Mouse (Mus musculus): ENCODE measurements around the gene Asic4. TPM values are rescaled to one million over a fixed set of nuclear protein-coding genes. Genes with fewer than 3 reads are reported as not detected.
A peak's percentile ranks its signal among the peaks of the same experiment; 100 is the strongest.

Gene Asic4
- polyA plus RNA-seq, 1 experiment, result 0.13 TPM

DNA sequence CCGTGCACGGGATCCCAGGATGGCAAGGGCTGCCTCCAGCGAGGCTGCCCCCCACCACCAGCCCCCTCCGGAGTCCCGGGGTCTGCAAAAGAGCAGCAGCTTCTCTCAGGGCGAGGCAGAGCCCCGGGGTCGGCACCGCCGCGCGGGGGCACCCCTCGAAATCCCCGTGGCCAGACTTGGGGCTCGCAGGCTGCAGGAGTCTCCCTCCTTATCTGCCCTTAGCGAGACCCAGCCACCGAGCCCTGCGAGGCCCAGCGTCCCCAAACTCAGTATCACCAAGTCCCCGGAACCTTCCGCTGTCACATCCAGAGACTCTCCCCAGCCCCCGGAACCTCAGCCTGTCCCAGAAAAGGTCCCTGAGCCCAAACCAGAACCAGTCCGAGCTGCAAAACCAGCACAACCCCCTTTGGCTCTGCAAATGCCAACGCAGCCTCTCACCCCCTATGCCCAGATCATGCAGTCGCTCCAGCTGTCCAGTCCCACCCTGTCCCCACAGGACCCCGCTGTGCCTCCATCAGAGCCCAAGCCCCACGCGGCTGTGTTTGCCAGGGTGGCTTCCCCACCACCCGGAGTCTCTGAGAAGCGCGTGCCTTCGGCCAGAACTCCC, 27.9 kb upstream of the Asic4 start:
- no peak for TF ChIP-seq GATA1 (IDR thresholded peaks at IDR 0.05; ENCODE audit: borderline replicate concordance, low read length)
- TF ChIP-seq FLI1 (IDR thresholded peaks at IDR 0.05; ENCODE audit: low read length), result no peak

DNA sequence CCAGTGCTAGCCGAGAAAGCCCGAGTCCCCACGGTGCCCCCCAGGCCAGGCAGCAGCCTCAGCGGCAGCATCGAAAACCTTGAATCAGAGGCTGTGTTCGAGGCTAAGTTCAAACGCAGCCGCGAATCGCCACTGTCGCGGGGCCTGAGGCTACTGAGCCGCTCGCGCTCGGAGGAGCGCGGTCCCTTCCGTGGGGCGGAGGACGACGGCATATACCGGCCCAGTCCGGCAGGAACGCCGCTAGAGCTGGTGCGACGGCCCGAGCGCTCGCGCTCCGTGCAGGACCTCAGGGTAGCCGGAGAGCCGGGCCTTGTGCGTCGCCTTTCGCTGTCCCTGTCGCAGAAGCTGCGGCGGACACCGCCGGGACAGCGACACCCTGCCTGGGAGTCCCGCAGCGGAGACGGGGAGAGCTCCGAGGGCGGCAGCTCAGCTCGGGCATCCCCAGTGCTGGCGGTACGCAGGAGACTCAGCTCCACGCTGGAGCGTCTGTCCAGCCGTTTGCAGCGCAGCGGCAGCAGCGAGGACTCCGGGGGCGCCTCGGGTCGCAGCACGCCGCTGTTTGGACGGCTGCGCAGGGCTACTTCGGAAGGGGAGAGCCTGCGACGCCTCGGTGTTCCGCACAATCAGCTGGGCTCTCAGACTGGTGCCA, 27.3 kb upstream of the Asic4 start:
- Histone ChIP-seq H3K4me1 (peaks cover 26% of the 10 kb centered on the region), H3K9me3 (no peaks in the 10 kb centered on the region), H3K27me3 (replicated peaks) (peaks cover 87% of the 10 kb centered on the region), H3K4me3 (replicated peaks) (peak overlapping the region; percentile 28), H3K36me3 (replicated peaks; ENCODE audit: low read length) (no peaks in the 10 kb centered on the region)
- no peak for TF ChIP-seq FLI1 (IDR thresholded peaks at IDR 0.05; ENCODE audit: low read length)

More for the DNA sequence above, 27.9 kb upstream of the Asic4 start:
- Histone ChIP-seq H3K27me3 (replicated peaks) (peaks cover 87% of the 10 kb centered on the region), H3K4me3 (replicated peaks) (no peak overlapping the region), H3K9me3 (no peaks in the 10 kb centered on the region), H3K36me3 (replicated peaks; ENCODE audit: low read length) (no peaks in the 10 kb centered on the region), H3K4me1 (peaks cover 23% of the 10 kb centered on the region)

DNA sequence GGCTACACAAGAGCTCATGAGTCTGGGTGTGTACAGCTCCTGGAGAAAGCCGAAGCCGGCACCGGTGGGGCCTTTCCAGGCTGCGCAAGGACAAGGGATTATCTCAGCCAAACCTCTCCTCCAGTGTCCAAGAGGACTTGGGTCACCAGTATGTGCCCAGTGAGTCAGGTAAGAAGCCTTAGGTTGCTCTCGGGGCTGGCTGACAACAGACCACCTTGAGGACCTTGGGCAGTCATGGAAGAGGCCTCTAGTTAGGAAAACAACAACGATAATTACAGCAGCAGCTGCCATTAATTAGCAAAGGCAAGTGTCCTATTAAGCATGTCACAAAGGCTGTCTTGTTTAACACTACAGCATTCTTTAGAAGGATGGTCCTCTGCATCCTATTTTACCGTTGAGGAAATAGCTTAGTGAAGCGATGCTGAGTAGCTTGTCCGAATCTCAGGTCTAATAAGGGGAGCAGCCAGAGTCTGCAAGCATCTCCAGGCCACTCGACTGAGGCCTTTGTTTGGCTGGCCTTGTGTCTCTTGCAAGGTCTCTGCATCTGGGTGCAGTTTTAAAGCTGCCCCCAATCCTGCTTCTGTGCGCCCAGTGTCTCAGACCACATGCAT, 26.4 kb upstream of the Asic4 start:
- Histone ChIP-seq H3K4me1 (peaks cover 26% of the 10 kb centered on the region), H3K27me3 (replicated peaks) (peaks cover 85% of the 10 kb centered on the region), H3K4me3 (replicated peaks) (no peak overlapping the region), H3K36me3 (replicated peaks; ENCODE audit: low read length) (no peaks in the 10 kb centered on the region), H3K9me3 (no peaks in the 10 kb centered on the region)
- TF ChIP-seq GATA1 (IDR thresholded peaks at IDR 0.05; ENCODE audit: borderline replicate concordance, low read length) (no peak), FLI1 (IDR thresholded peaks at IDR 0.05; ENCODE audit: low read length) (no peak)

DNA sequence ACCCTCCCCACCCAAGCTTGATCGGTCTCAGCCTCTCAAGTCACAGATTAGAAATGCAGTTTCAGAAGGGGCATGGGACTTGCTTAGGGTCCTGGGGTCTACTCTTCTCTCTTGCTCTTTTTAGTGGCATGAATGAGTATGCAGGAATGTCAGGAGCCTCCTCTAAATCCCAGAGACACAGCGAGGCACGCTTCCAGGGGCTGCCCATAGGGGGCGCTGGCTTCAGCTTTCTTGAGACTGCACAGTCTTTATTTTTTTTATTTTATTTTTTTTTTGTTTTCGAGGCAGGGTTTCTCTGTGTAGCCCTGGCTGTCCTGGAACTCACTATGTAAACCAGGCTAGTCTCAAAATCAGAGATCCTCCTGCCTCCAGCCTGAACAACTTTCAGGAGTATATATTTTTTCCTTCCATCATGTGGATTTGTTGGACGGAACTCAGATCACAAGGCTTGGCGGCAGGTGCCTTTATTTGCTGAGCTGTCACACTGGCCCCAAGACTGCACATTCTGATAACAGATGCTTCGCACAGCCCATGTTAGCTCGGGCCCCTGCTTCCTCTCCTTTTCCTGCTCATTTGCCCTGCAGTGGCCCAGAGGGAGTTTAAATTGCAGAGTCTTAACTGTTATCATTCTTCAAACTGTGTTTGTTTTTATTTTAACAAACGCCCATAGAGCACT, 24.3 kb upstream of the Asic4 start:
- no peaks in the 10 kb centered on the region for H3K36me3 ChIP-seq (replicated peaks; ENCODE audit: low read length)
- H3K4me1 ChIP-seq, result peaks cover 26% of the 10 kb centered on the region
- TF ChIP-seq GATA1 (IDR thresholded peaks at IDR 0.05; ENCODE audit: borderline replicate concordance, low read length), result no peak
- no peak for TF ChIP-seq FLI1 (IDR thresholded peaks at IDR 0.05; ENCODE audit: low read length)
- H3K9me3 ChIP-seq, result no peaks in the 10 kb centered on the region
- H3K4me3 ChIP-seq (replicated peaks), result no peak overlapping the region
- peaks cover 94% of the 10 kb centered on the region for H3K27me3 ChIP-seq (replicated peaks)

DNA sequence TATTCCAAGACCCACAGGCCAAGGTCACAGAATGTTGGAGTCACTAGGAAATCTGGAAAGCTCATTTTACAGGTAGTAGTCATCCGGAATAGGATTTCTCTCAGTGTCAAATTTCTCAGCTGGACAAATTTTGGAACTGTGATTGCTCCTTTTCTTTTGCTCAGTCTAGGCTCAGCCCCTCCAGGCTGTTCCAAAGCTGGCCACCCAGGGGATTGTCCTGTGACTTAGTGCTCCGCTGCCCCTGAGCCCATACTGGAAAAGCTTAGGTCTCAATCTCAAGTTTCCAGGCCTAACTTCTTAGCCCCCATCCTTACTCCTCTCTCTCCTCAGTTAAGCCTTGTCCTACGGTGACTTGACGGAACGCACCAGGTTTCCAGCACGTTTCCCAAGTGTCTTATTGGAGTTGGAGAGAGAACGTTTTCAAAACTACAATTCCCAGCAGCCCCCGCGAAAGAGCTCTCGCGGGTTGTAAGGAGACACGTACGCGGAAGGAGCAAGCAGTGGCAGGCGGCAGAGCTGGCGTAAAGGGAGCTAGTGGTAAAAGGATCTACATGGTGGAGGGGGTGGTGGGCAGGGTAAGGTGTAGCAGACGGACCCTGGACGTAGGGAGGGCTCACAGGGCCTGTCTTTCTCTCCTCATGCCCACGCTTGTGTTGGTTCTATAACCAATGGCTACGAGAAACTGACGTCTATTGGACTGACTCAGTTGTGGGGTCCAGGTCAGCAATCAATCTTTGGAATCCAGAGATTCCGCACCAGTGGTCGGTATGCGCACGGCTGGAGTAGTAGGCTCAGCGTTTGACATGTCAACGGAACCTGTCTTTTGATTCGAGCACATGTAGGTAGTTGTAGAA, 14.5 kb upstream of the Asic4 start, which contains the start of gene Gmppa:
Gene Gmppa (plus strand): TSS at position 456 of the 854 bp plus-strand sequence.
- TF ChIP-seq GATA1 (IDR thresholded peaks at IDR 0.05; ENCODE audit: borderline replicate concordance, low read length) (no peak), FLI1 (IDR thresholded peaks at IDR 0.05; ENCODE audit: low read length) (no peak)
- Histone ChIP-seq H3K9me3 (no peaks in the 10 kb centered on the region), H3K36me3 (replicated peaks; ENCODE audit: low read length) (peaks cover 38% of the 10 kb centered on the region), H3K4me1 (peaks cover 25% of the 10 kb centered on the region), H3K4me3 (replicated peaks) (peak within 1 kb of the TSS; percentile 99), H3K27me3 (replicated peaks) (peaks cover 39% of the 10 kb centered on the region)

DNA sequence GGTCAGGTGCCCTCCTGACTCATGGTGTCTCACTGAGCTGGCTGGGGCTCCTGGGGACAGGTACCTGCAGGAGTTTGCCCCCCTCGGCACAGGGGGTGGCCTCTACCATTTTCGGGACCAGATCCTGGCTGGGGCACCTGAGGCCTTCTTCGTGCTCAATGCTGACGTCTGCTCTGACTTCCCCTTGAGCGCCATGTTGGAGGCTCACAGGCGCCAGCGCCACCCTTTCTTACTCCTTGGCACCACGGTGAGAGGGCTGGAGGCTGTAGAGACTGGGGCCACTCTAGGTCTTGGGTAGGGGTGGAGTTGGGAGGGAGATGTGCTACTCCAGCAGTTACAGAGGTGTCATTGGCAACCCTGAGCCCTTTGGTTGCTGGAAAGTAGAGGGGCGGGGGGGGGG, 11.5 kb upstream of the Asic4 start:
- H3K36me3 ChIP-seq (replicated peaks; ENCODE audit: low read length), result peaks cover 69% of the 10 kb centered on the region
- H3K4me3 ChIP-seq (replicated peaks), result no peak overlapping the region
- TF ChIP-seq FLI1 (IDR thresholded peaks at IDR 0.05; ENCODE audit: low read length) (no peak), GATA1 (IDR thresholded peaks at IDR 0.05; ENCODE audit: borderline replicate concordance, low read length) (no peak)
- H3K27me3 ChIP-seq (replicated peaks), result peaks cover 9% of the 10 kb centered on the region
- H3K4me1 ChIP-seq, result peaks cover 25% of the 10 kb centered on the region
- no peaks in the 10 kb centered on the region for H3K9me3 ChIP-seq

DNA sequence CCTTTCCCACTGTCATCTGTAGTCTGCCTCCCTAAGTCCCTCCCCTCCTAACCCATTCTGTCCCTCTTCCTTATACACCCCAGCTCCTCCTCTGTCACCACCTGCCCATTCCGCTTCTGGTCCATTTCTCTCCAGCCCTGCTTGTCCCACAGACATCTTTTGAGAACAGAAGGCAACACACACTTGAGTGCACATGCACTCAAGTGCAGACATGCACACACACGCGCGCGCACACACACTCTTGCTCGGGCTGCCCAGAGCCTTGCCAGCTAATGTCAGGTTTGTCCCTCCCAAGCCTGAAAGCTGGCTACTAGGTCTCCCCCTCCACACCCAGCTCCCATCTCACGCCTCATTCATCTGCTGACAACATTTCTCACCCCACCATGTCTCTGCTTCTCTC, 9.6 kb upstream of the Asic4 start:
- H3K36me3 ChIP-seq (replicated peaks; ENCODE audit: low read length), result peaks cover 70% of the 10 kb centered on the region
- H3K4me3 ChIP-seq (replicated peaks), result no peak overlapping the region
- H3K9me3 ChIP-seq, result no peaks in the 10 kb centered on the region
- peaks cover 38% of the 10 kb centered on the region for H3K4me1 ChIP-seq
- no peak for TF ChIP-seq GATA1 (IDR thresholded peaks at IDR 0.05; ENCODE audit: borderline replicate concordance, low read length)
- TF ChIP-seq FLI1 (IDR thresholded peaks at IDR 0.05; ENCODE audit: low read length), result no peak
- H3K27me3 ChIP-seq (replicated peaks), result peaks cover 13% of the 10 kb centered on the region

DNA sequence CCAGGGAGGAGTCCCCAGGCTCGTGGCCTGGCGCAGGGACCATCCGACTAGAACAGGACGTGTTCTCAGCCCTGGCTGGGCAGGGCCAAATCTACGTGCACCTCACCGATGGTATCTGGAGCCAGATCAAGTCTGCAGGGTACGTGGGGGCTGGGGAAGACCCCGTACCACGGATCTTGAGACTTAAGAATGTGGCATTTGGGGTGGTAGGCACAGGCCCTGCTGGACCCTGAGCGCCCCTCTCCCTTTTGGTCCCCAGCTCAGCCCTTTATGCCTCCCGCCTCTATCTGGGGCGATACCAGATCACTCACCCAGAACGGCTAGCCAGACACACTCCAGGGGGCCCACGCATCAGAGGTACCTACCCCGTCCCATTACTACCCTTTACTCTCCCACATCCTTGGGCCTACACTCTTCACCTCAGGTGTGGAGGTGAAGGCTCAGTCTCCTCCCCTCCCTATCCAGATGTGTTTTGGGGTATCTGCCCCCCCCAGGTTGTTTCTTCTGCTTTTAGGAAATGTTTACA, 8.7 kb upstream of the Asic4 start:
- Histone ChIP-seq H3K36me3 (replicated peaks; ENCODE audit: low read length) (peaks cover 70% of the 10 kb centered on the region), H3K4me1 (peaks cover 41% of the 10 kb centered on the region)
- TF ChIP-seq FLI1 (IDR thresholded peaks at IDR 0.05; ENCODE audit: low read length), result no peak
- no peak for TF ChIP-seq GATA1 (IDR thresholded peaks at IDR 0.05; ENCODE audit: borderline replicate concordance, low read length)

DNA sequence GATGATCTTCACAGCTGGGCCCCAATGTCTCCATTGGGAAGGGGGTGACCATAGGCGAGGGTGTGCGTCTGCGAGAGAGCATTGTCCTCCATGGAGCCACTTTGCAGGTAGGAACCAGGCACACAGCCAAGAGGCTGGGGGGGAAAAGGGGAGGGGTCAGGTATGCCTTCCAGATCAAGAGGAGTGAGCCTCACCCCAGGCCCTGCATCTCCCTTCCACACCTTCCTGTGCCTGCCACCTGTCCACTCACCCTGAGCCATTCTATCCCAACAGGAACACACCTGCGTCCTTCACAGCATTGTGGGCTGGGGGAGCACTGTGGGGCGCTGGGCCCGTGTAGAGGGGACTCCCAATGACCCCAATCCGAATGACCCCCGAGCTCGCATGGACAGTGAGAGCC, 8.1 kb upstream of the Asic4 start:
- Histone ChIP-seq H3K4me3 (replicated peaks) (no peak overlapping the region), H3K9me3 (no peaks in the 10 kb centered on the region), H3K27me3 (replicated peaks) (peaks cover 23% of the 10 kb centered on the region), H3K4me1 (peaks cover 41% of the 10 kb centered on the region), H3K36me3 (replicated peaks; ENCODE audit: low read length) (peaks cover 66% of the 10 kb centered on the region)
- no peak for TF ChIP-seq GATA1 (IDR thresholded peaks at IDR 0.05; ENCODE audit: borderline replicate concordance, low read length)

More for the DNA sequence above, 8.7 kb upstream of the Asic4 start:
- no peak overlapping the region for H3K4me3 ChIP-seq (replicated peaks)
- H3K27me3 ChIP-seq (replicated peaks), result peaks cover 17% of the 10 kb centered on the region
- H3K9me3 ChIP-seq, result no peaks in the 10 kb centered on the region

All from megakaryocyte, embryonic 14.5 days (primary cell).